Mouse (Mus musculus) layer of hippocampus, adult 18-20 months (tissue): Measurements from ENCODE around the gene Pglyrp1. TPM values are rescaled to one million over a fixed set of nuclear protein-coding genes. Genes with fewer than 3 reads are reported as not detected.
A peak's percentile ranks its signal among the peaks of the same experiment; 100 is the strongest.

Source experiments
- DNase-seq, 2 experiments: peaks; one replicate each; pipeline ENCODE4 v3.0.0; 2022; ENCODE audit warnings: low spot score in 2 of 2
- total RNA-seq, 2 experiments: library from RNA; stranded (reverse); gene quantifications; 2 replicates each; pipeline ENCODE4 v1.2.3; 2021

The Pglyrp1 gene
- total RNA-seq, 2 experiments from 2014 or later, result 15.5 to 23.3 TPM

GRCm38 (mm10) chr7:18884745-18885422, 13.8 kb downstream of the Pglyrp1 start:
- no peak for DNase-seq

GRCm38 (mm10) chr7:18886963-18887362, 15.8 kb downstream of the Pglyrp1 start:
- no peak for DNase-seq

DNA sequence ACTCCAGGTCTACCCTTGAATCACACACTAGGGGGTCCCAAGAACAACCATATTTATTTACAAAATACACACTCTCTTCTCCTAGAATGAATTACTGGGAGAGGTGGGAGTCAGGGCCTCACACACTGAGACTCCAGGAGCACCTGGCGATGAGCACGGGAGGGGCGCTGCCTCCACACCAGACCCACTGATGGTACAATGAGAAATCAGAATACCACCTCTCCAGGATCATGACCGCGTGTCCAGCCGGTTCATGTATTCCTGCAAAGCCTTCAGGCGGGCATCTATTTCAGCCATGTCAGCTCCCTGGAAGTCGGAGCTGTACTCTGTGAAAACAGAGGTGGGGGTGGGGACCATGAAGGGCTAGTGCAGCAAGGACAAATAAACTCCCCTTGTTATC, 19.7 kb downstream of the Pglyrp1 start:
- DNase-seq, result no peak

- DNase-seq, result peak; percentile 88 to 94
Observed at GRCm38 (mm10) chr7:18891872-18892599, 20.9 kb downstream of the Pglyrp1 start.

- DNase-seq, result no peak
Observed at GRCm38 (mm10) chr7:18893009-18893408, 21.9 kb downstream of the Pglyrp1 start.

GRCm38 (mm10) chr7:18893651-18894430, 22.7 kb downstream of the Pglyrp1 start:
- DNase-seq, result peak in 1 of 2 experiments; percentile 30

- peak in 1 of 2 experiments; percentile 68 for DNase-seq
Observed at GRCm38 (mm10) chr7:18896536-18896935, 25.4 kb downstream of the Pglyrp1 start.

DNA sequence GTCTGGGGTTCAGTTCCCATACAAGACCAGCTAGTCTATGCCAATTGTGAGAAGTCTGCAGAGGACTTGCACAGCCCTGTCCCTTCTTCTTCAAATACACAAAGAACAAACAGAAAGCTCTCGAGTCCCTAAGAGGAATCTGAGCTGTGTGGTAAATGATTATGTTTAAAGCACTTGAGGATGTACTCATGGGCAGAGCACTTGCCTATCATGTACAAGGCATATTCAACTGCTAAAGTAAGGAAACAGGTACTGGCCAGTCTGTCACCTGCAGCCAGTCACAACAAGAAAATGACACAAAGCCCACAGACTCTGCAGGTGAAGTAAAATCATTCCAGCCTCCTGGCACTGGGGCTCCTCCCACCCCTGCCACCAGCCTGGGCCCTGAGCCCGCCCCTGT, 29.4 kb downstream of the Pglyrp1 start:
- DNase-seq, result no peak

DNA sequence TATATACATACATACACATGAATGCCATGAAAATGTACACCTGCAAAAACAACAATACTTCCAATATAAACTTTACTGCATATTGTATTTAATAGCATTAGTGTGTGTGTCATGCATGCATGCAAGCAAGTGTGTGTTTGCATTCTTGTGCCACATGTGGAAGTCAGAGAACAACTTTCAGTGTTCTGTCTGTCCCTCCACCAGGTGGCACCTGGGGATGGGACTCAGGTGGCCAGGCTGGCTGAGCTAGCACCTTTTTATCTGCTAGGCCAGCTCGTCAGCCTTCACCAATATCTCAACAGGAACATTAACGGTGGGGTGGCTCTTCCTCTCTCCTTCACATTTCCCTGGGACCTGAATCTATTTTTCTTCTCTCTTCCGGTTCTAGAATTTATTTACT, 31.4 kb downstream of the Pglyrp1 start:
- DNase-seq, result no peak

- no peak for DNase-seq
Observed at GRCm38 (mm10) chr7:18904971-18905370, 33.8 kb downstream of the Pglyrp1 start.

DNA sequence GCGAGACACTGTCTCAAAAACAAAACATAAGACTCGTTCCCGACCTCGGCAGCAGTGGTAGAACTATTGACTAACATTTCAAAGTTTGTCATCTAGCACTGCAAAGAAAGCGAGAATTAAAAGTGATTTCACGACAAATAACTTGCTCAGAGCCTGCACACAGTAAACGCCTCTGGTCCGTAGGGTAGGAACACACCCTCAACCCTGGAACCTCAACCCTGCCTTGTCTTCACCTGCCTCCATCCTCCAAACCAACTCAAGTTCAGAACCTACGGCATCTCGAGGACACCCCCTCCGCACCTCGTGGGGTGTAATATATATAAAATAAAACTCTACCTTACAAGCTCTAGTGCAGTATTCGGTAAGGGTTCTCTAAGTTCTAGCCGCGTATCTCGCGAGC, 38.7 kb downstream of the Pglyrp1 start:
- DNase-seq, result no peak

GRCm38 (mm10) chr7:18910241-18910831, 39.2 kb downstream of the Pglyrp1 start, which contains the start of gene Ccdc61:
TSS of gene Ccdc61 (minus strand) at chr7:18910415.
- DNase-seq, result peak; percentile 98 to 99

- no peak for DNase-seq
Observed at GRCm38 (mm10) chr7:18916254-18916653, 45.1 kb downstream of the Pglyrp1 start.

DNA sequence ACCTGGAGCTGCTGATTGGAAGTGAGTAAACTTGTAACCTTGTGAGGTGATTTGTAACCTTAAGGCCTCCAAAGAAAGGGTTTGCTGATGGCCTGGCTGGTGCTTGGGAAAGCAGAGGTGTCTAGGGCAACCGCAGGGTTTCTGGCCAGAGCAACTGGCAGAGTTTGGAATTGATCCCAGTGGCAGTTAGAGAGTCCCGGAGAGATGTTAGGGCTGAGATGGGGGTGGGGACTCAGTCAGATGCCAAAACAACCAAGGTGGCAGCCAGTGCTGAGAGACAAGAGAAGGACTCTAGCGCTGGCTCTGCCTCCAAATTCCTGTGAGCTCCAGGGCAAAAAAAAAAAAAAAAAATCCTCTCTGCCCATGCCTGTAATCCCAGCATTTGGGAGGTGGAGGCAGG, 46.8 kb downstream of the Pglyrp1 start:
- DNase-seq, result no peak

- peak; percentile 83 to 84 for DNase-seq
Observed at GRCm38 (mm10) chr7:18921069-18921468, 49.9 kb downstream of the Pglyrp1 start.

- peak; percentile 87 to 94 for DNase-seq
Observed at GRCm38 (mm10) chr7:18922807-18923206, 51.7 kb downstream of the Pglyrp1 start.

- peak; percentile 27 to 67 for DNase-seq
Observed at GRCm38 (mm10) chr7:18923267-18923666, 52.1 kb downstream of the Pglyrp1 start.

DNA sequence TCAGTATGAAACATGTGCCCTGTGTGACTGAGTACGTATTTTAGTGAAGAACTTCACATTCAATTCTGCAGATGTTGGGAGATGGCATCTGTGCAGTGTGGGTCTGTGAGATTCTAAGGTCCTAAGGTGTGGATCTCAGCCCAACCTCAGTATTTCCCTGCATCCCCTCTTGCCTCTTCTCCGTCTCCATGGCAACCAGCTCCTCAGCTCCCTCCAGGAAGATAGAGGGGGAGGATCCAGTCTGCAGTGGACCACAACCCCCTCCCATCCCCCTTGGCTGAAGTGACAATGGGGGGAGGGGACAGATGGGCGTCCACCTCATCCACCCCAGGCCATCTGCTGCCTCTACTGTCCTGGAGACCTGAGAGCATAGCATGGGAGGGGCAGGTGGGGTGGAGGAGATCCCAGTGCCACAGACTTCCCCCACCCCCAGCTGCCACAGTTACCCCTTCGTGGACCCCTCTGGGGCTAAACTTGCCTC, 52.6 kb downstream of the Pglyrp1 start:
- DNase-seq, result no peak

DNA sequence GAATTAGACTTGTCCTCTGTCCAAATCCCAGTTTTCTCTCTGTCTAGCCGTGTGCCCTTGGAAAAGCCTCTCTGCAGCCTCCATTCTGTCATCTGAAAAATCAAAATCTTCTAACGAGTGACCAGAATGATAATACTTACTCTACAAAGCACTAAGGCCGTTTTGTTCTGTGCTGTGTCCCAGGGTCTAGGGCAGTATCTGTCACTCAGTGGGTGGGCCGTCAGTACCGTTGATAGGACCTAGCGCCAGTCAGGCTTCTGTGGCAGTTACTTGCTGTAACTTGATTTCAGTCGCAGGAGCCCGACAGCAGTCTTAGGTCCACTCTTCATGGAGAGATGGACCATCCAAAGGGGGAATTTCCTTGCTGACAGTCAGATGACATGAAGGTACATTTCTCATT, 53.2 kb downstream of the Pglyrp1 start:
- DNase-seq, result no peak

- DNase-seq, result peak; percentile 95 to 99
Observed at GRCm38 (mm10) chr7:18925162-18925938, 54.2 kb downstream of the Pglyrp1 start, which contains the start of gene Nova2. TSS of gene Nova2 (plus strand) at chr7:18925888.
